Mouse (Mus musculus) adrenal gland, adult (tissue): ENCODE measurements around the gene Arl10.

ENCODE experiments used
- DNase-seq, 2 experiments: peaks; one replicate each; pipeline ENCODE4 v3.0.0; 2022 to 2023; ENCODE audit warnings: low spot score in 1 of 2; ENCODE audit not compliant: inconsistent age in 2 of 2

The Arl10 gene

DNA sequence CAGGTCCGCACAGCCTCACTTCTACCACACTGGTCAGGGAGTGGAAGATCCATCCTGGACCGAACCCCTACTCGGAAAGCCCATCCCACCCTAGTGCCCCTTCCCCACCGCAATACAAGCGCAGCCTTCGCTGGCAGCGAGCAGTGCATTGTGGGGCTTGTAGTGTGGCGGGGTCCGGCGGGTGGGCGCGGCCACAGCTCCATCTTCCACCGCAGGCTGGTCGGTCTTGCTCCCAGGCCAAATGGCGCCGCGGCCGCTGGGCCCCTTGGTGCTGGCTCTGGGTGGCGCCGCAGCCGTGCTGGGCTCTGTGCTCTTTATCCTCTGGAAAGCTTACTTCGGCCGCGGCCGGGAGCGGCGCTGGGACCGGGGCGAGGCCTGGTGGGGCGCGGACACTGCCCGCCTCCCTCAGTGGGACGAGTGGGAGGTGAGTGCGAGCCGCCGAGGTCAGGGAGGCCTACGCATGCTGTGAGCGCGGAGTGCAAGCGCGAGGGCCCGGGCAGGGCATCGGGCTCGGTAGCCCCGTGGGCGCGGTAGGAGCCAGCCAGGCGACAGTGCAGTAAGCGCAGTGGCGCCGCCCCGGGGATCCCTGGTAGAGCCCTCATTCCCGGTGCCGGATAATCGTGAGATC is at the start of gene Arl10:
Gene Arl10, plus strand, starts transcription at position 162 of the 628 bp plus-strand sequence.
- DNase-seq: peak; percentile 86 to 95

DNA sequence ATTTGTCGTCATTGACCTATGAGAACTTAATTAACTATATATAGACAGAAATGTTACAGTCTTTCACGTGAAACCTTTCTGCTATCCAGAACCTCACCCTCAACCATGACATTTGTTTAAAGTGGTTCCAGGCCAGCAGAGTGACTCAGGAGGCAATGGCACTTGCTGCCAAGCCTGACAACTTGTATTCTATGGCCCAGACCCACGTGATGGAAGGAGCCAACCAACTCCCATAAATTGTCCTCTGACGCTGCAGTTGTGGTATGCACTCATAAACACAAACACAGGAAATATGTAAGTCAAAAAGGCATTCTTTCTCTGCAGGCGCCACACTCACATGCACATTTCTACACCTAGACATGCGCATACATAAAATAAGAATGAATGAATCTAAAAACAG is 47.7 kb upstream of the Arl10 start:
- DNase-seq: peak; percentile 64 to 81

DNA sequence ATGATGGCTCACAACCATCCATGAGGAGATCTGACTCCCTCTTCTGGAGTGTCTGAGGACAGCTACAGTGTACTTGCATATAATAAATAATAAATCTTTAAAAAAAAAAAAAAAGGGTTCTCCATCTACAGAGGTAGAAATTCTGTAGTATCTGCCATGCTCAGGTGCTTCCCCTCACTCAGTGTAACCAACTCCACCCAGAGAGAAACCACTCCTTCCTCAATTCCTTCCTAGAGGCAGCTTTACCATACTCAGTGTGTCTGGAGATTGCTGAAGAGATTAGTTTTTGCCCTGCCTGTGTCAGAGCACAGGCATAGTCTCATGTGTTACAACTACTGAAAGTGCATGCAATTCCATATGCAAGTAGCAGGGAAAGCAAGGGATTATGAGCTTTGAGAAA is 42.7 kb upstream of the Arl10 start:
- no peak for DNase-seq

DNA sequence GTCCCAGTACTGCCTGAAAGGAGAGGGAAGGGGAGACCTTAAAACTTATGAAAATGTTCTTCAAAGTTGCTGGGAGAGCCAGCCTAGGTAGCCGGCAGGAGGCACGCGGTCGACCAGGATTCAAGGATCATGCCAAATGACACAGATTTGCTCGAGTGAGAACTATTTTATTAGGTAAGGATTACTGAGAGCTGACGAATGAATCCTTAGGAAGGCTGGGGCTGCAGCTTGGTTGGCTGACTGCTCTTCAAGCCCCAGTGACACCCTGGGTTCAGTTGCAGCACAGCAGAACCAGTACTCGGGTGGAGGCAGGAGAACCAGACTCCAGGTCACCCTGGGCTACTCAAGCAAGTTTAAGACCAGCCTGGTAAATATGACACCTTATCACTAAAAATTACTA is 26.8 kb upstream of the Arl10 start:
- no peak for DNase-seq

DNA sequence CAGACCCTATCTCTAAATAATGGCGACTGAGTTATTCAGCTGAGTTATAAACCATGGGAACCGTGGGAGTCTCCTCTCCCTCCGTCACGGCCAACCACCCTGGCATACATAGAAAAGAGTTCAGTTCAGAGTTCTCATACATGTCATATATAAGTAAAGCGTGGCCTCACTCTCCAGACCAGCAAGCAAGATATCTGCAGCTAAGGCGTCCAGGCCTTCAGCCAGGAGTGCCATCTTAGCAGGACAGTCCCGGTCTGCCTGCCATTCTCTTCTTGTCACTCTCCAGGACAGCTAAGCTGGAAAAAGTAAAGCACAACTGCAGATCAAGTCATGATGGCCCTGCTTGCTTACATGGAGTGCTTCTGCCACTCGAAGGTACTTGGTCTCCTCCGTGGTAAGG is 18.6 kb upstream of the Arl10 start:
- DNase-seq: no peak

DNA sequence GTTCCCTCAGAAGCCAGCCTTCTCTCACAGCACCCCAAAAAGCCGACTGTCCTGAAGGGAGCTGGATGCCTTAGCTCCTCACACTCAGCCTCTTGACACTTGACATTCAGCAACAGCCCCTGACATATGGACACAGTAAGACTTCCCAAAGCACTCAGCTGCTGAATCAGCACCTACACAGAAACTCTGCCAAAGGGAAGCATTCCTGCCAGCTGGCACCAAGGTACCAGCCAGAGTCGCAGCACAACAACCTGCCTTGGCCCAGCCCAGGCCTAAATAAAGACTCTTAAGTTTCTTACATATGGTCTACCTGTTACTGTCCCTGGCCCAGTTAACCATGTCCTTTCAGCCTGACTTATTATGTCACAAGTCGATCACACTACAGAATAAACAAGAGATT is 18.0 kb upstream of the Arl10 start:
- DNase-seq: peak in 1 of 2 experiments; percentile 65

DNA sequence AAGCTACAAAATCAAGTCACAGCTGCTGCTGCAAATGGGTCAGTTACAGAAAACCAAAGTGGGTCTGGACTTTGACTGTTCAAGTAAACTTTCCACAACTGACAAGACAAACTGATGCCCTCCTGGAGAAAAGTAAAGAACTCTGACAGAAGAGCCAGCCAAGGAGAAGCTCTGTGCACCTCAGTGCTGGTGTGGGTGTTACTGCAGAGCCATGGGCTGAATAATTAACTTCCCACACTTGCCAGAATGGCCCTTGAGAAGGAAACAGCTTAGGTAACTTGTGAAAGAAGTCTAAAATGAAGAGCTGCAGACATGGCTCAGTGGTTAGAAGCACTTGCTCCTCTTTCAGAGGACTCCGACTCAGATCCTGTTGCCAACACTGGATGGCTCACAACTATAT is 17.2 kb upstream of the Arl10 start:
- no peak for DNase-seq

DNA sequence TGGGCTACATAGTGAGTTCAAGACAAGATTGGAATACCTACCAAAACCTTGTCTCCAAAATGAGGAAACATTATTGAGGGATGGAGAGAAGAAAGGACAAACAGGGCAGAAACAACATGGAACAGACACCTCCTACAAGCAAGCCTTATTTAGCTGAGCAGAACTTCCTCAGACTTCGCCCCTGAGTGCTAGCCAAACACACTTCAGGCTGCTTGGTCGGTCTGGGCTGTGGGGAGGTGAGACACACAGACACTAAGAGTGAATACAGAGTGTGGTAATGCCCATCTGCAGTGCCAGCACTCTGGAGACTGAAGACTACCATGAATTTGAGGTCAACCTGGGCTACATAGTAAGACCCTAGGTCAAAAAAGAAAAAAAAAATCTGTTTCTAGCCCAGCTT is 15.2 kb upstream of the Arl10 start:
- no peak for DNase-seq

DNA sequence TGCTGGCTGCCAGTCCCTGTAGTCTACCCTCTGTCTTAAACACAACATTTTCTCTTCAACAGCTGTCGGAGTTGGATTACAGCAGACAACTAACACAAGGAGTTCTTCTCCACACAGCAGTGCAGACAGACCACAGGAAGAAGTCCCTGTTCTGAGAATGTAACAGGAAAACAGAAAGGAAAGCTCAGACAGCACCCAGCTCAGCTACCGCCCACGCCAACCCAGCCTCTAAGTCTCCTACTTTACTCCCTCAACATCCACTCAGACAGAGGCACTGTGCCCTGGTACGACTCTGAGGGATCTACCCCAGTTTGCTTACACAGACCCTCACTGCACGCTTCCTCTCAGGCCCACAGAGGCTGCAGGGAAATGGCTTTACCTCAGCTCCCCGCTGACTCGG is 14.2 kb upstream of the Arl10 start:
- DNase-seq: no peak

DNA sequence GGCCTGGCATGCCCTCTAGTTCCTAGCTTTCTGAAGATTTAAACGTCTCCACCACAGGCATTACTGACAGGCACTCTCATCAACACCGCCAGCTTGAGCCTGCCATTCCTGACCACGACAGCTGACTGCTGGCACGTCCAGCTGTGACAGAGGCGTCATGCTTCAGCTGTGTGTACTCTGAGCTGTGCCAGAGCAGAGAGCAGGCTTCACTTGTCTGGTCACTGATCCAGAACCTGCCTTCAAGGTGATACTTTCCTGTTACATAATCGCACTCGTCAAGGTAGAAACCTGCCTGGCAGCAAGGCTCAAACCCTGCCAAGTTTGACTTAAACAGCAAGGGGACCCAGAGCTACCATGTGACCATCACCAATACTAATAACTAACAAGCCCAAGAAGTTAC is 12.3 kb upstream of the Arl10 start:
- DNase-seq: no peak

DNA sequence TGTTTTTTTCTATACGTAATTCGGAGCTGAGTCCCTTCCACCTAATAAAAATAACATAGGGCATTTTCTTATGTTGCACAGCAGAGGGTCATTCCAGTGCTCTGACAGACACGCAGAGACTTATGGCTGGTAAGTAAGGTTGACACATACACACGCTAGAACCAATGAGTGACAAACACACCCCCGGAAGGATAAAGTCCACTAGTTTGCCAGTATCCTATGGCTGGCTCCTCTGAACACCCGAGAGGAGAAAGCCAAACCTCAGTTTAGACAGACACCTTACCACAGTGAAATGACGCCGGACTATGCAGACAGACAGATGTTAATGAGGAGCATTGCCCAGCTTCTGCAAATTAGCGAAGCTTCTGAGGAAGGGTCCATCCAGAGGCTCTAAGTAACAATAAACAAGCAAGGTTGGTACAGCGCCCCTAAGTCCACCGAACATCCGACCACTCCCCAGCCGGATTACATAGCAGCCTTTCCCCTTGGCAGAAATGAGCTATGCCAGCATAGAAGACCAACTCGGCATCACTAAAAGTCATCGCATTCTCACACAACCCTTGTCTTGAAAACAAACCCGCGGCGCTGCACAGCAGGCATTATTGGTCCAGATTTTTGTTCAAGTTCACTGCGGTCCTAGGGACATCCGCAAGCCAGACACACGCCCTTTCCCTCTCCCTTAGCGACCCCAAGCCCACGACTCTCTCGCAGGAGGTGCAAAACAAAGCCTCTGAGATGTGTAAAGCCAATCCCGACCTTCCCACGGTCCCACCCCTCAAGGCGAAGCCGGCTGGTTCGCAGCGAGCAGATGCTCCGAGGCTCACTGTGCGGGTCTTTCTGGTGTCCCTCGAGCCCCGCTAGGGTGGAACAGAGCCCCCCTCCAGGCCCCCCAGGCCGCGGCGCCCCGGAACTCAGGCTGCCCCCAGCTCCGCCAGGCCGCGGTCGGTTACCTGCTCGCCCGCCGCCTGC is 10.3 kb upstream of the Arl10 start:
- peak in 1 of 2 experiments; percentile 77 for DNase-seq

DNA sequence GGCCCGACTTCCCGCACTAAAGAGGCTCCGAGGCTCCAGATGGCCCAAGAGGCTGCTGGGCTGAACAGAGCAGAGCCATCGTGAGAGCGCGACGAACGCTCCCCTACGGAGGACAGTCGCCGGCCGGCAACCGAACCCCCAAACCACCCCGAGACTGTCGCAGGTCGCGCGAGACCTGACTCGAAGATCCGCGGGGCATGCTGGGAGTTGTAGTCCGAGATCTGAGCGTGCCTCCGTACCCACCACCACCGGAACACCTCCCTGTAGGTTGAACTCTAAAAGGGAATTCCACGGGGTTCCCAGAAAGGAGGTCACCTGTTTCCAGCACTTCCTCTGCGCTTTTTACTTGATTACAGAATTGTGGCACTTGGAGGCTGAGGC is 9.6 kb upstream of the Arl10 start, which contains the start of gene 4833439L19Rik:
Gene 4833439L19Rik, minus strand, starts transcription at position 235 of the 381 bp plus-strand sequence.
- DNase-seq: peak; percentile 94 to 97

DNA sequence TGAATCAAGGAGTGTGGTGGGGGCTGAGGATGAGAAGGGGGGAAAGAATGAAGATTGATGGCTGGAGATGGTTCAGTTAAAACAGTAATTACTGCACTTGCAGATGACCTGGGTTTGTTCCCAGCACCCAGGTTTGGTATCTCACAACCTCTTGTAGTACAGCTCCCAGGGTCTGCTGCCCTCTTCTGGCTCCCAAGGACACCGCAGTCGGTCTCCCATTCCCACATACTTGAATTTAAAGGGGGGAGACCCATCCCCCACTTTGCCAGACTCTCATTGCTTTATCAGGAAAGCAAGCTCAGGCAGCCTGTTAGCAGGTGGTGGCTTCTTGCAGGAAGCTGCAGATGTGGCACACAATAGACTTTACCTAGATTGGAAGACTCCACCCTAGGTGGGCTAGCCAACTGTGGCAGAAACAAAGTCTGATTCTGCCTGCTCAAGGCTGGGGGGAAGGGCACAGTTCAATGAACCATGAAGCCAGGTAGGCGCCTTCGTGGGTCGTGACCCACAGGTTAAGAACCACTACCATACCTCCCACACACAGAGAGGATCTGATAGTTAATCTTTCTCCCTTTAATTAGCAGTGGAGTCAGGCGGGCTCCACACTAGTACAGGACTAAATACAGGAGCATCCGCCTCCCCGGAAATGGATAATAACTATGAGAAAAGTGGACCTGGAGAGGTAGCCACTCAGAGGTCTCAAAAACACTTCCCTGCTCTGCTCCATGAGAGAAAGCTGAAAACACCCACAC is 9.0 kb upstream of the Arl10 start:
- peak in 1 of 2 experiments; percentile 64 for DNase-seq

DNA sequence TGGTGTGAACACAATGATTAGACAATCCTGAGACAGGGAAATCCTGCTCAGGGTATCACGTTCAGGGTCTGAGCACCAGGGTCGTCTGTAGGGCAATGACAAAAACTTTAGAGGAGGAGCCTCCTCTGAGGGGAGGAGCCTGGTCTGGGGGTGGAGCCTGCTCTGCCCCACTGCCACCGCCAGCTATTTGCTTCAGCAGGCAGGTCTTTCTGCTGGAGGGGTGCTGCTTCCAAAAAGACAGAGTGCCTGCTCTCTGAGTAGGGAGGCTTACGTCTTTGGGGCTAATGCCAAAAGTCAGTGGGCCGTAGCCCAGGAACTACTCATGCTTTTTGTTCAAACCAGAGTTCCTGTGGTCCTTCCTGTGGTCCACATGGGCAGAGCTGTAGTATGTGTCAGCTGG is 6.4 kb upstream of the Arl10 start:
- peak in 1 of 2 experiments; percentile 56 for DNase-seq

DNA sequence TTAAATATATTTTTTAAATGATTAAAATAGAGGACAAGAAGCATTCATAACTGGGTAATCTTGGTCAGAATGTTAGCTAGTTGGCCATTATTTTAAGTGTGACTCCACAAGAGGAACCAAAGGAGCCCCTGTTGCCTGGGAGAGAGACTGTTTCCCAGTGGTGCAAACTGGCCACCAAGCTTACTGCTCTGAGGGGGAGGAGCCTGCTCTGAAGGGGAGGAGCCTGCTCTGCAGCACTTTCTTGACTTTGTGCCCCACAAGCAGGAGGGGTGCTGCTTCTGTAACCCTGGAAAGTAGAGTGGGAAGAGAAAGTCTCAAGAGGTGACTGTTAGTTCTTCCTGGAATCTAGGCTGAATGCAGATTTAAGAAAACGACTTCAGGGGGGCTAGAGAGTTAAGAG is 5.5 kb upstream of the Arl10 start:
- peak in 1 of 2 experiments; percentile 47 for DNase-seq

DNA sequence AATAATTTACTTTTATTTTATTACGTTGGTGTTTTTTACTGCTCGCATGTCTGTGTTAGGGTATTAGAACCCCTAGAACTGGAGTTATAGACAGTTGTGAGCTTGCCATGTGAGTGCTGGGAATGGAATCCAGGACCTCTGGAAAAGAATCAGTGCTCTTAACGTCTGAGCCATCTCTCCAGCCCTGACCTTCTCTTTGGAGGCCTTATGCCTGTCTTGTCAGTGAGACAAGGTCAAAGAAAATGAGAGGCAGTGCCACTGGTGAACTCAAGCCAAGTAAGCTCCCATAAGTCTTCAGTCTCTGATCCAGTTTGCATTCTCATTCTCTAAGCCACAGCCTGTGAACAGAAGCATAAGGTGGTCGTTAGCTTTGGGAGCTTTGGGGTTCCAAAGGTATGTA is 4.1 kb upstream of the Arl10 start:
- peak; percentile 79 to 92 for DNase-seq

DNA sequence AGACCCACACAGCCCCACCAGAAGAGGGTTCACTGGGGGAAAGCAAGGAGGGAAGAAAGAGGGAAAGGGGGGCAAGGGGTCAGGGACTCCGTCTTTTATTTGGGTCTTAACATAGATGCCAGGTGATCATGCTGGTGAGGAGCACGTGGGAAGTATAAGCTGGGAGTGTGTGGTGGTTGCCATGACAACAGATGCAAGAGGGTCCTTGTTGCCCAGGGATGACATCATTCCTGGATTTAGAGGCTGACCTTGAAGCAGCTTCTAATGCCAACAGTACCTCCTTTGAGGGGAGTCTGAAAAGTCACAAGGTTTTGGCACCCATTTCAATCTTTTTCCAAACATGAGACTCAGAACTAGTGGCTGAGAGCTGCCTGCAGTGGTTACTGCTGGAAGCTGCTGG is 3.2 kb upstream of the Arl10 start:
- DNase-seq: peak; percentile 70 to 87

DNA sequence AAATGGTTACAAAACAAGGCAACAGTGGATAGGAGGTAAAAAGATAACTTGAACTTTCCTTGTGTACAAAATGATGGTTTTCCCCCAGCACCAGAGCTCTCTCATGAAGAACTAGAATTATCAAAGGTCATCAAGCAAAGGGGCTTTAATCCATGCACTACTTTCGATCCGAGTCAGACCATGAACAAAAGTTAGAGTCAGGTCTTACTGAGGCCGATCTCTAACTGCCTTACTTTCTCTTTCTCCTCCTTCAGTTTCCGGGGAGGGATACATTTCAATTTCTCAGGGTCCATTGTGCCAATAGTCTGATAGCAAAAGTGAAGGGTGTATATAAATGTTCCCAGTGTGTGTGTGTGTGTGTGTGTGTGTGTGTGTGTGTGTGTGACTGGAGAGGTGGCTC is 2.2 kb upstream of the Arl10 start:
- no peak for DNase-seq

DNA sequence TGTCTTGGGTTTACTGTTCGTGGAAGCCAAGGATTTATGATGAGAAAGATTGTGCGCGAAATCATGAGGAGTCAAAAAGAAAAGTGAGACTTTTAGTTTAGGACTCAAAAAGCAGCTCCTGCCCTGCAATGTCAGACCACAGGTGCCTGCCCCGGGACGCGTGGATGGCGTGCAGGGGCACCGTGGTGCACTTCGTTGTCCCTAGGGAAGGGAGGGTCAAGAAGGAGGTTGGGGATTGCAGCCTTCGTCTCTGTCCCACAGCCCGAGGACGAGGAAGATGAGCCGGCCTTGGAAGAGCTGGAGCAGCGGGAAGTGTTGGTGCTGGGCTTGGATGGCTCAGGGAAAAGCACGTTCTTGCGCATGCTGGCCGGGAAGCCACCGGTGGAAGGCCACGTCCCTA is 674 bp downstream of the Arl10 start:
- DNase-seq: no peak

DNA sequence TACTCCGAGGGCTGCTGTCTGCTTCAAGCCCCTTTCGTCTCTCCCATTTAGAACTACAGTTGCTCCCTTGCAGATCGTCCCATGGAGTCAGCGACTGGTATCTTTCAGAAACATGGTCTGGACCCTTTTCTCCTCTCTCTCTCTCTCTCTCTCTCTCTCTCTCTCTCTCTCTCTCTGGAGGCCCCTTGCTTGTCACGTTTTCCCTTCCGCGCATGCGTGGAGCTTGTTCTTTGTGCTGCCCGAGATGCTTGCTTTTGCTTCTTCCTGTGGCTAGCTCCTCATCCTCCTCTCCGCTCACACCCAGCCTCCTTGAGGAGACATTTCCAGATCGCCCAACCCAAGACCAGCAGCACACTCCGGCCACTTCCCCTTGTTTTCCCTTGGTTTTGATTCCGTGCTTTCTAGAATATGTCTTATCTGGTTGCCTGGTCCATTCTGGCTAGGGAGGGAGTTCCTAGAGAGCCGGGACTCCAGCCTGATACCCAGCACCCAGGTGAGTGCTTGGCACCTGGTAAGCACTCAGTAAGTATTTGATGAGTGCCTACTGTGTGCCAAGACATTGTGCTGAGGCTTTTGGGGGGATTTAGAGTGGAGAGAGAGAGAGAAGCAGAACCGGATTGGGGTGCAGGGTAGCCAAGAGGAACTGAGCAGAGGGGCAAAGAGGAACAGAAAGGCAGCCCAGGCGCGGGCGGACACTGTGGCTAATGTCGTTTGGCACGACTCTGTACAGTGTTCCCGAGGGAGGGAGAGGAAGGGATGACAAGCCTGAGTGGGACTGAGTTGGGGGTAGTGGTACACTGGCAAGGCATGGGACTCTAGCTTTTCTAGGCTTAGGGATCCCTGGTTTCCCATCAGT is 3.1 kb downstream of the Arl10 start:
- no peak for DNase-seq

DNA sequence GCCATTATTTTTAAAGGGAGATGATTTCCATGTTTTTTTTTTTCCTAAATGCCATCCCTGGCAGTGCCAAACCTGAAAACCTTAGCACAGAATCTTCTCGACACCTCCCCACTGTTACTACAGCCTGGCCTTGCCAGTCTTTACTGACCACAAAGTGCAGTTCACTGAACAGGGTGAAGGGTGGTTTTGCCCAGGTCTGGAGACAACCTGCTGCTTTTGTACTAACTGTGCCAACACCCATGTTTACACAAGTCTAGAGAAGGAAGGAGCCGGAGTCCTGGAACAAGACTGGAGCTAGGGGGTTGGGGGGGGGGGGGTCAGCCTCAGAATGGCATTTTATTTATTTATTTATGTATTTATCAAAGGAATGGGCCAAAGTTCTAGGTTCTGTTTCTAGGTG is 6.6 kb downstream of the Arl10 start:
- DNase-seq: peak in 1 of 2 experiments; percentile 66
